7 mouse cellular contexts compared by ENCODE assay signal in genomic region chr6:99519052-99519451, GRCm38 (mm10). TPM values are rescaled to one million over a fixed set of nuclear protein-coding genes. Genes with fewer than 3 reads are reported as not detected.
DNase-seq lines count a peak whose midpoint lies in the region; ATAC-seq lines count a peak whose summit lies in the region.

No protein-coding gene starts in this region.

- no peaks in the 10 kb centered on the region for H3K27me3 ChIP-seq in lung, embryonic 15.5 days
- peaks cover 13% of the 10 kb centered on the region for H3K27me3 ChIP-seq in embryonic facial prominence, embryonic 13.5 days
- H3K27me3 ChIP-seq in intestine, embryonic 16.5 days (replicated peaks; ENCODE audit: control insufficient read depth, insufficient read depth, low read length): no peaks in the 10 kb centered on the region
- H3K27me3 ChIP-seq in stomach, embryonic 15.5 days (replicated peaks): no peaks in the 10 kb centered on the region

- DNase-seq in lung, postnatal 36 days: no peak
- DNase-seq in adrenal gland, postnatal 10 days: no peak

- H3K36me3 ChIP-seq in lung, embryonic 15.5 days: no peaks in the 10 kb centered on the region
- no peaks in the 10 kb centered on the region for H3K36me3 ChIP-seq in embryonic facial prominence, embryonic 13.5 days
- no peaks in the 10 kb centered on the region for H3K36me3 ChIP-seq in intestine, embryonic 16.5 days (ENCODE audit: control insufficient read depth, insufficient read depth, low read length)
- H3K36me3 ChIP-seq in stomach, embryonic 15.5 days: no peaks in the 10 kb centered on the region

- no peak overlapping the region for H3K27ac ChIP-seq in lung, embryonic 15.5 days
- H3K27ac ChIP-seq in embryonic facial prominence, embryonic 13.5 days: no peak overlapping the region
- no peak overlapping the region for H3K27ac ChIP-seq in intestine, embryonic 16.5 days (ENCODE audit: low read length)
- peak overlapping the region; percentile 100; the same call in 1 of the 2 replicates for H3K27ac ChIP-seq in stomach, embryonic 15.5 days

- WGBS in lung, embryonic 15.5 days: 40% methylated on average over 4 of the region's 4 CpGs
- whole genome bisulfite sequencing in embryonic facial prominence, embryonic 13.5 days: 24% methylated on average over 4 of the region's 4 CpGs
- 32% methylated on average over 4 of the region's 4 CpGs for WGBS in intestine, embryonic 16.5 days
- WGBS in stomach, embryonic 15.5 days: 33% methylated on average over 4 of the region's 4 CpGs

- no peak for ATAC-seq in lung, embryonic 15.5 days (ENCODE audit: borderline replicate concordance, extremely low read depth, low FRiP score, low TSS enrichment)
- ATAC-seq in embryonic facial prominence, embryonic 13.5 days (ENCODE audit: insufficient number of reproducible peaks, insufficient read depth, low FRiP score, low TSS enrichment, low read depth): no peak
- ATAC-seq in intestine, embryonic 16.5 days: no peak
- ATAC-seq in stomach, embryonic 15.5 days (ENCODE audit: insufficient read depth, low FRiP score, low read depth): no peak
- no peak for ATAC-seq in activated CD4-positive, CD25-positive, alpha-beta regulatory T cell, adult 4 months

- H3K9ac ChIP-seq in lung, embryonic 15.5 days: no peak overlapping the region
- H3K9ac ChIP-seq in embryonic facial prominence, embryonic 13.5 days: no peak overlapping the region
- H3K9ac ChIP-seq in intestine, embryonic 16.5 days (ENCODE audit: low read depth, low read length): no peak overlapping the region
- H3K9ac ChIP-seq in stomach, embryonic 15.5 days: no peak overlapping the region

- no peaks in the 10 kb centered on the region for H3K9me3 ChIP-seq in lung, embryonic 15.5 days
- H3K9me3 ChIP-seq in embryonic facial prominence, embryonic 13.5 days: no peaks in the 10 kb centered on the region
- no peaks in the 10 kb centered on the region for H3K9me3 ChIP-seq in intestine, embryonic 16.5 days (ENCODE audit: control insufficient read depth, low read length)
- H3K9me3 ChIP-seq in stomach, embryonic 15.5 days: no peaks in the 10 kb centered on the region

- peak overlapping the region; percentile 80 for H3K4me3 ChIP-seq in lung, embryonic 15.5 days
- no peak overlapping the region for H3K4me3 ChIP-seq in embryonic facial prominence, embryonic 13.5 days
- H3K4me3 ChIP-seq in intestine, embryonic 16.5 days (ENCODE audit: low read length): peak overlapping the region; percentile 5; the same call in 1 of the 2 replicates
- peak overlapping the region; percentile 24 for H3K4me3 ChIP-seq in stomach, embryonic 15.5 days (replicated peaks)

- peaks cover 16% of the 10 kb centered on the region for H3K4me1 ChIP-seq in lung, embryonic 15.5 days
- H3K4me1 ChIP-seq in embryonic facial prominence, embryonic 13.5 days: peaks cover 7% of the 10 kb centered on the region; the same call in 1 of the 2 replicates
- H3K4me1 ChIP-seq in intestine, embryonic 16.5 days (ENCODE audit: control insufficient read depth, insufficient read depth, low read length): no peaks in the 10 kb centered on the region
- H3K4me1 ChIP-seq in stomach, embryonic 15.5 days: 0 out of 2 replicates have a peak, but pooled peaks cover 4% of the 10 kb centered on the region

- H3K4me2 ChIP-seq in lung, embryonic 15.5 days: peak overlapping the region; percentile 84
- H3K4me2 ChIP-seq in embryonic facial prominence, embryonic 13.5 days: peak overlapping the region; percentile 36
- peak overlapping the region; percentile 79 for H3K4me2 ChIP-seq in intestine, embryonic 16.5 days (ENCODE audit: low read depth, low read length)
- H3K4me2 ChIP-seq in stomach, embryonic 15.5 days: peak overlapping the region; percentile 80

RNA-seq across cellular contexts. Expression of gene Foxp1, which starts 3.5 kb away (rescaled TPM):
- polyA plus RNA-seq in lung, embryonic 15.5 days (2015; fragmentation: Nextera tagmentation; extraction: Ambion mirVana): 95.4 and 109 TPM in 2 replicates
- polyA plus RNA-seq in embryonic facial prominence, embryonic 13.5 days (2015; fragmentation: Nextera tagmentation; extraction: Ambion mirVana): 66.7 TPM in 2 replicates
- 74.8 and 74.9 TPM in 2 replicates for polyA plus RNA-seq in intestine, embryonic 16.5 days (2015; fragmentation: Nextera tagmentation; extraction: Ambion mirVana)
- 105 and 122 TPM in 2 replicates for polyA plus RNA-seq in stomach, embryonic 15.5 days (2015; fragmentation: Nextera tagmentation; extraction: Ambion mirVana)
- total RNA-seq in adrenal gland, postnatal 10 days (2021): 10 to 100 TPM; 44.7 to 51.6 TPM
- polyA plus RNA-seq in activated CD4-positive, CD25-positive, alpha-beta regulatory T cell, adult 4 months (2017; shearing (Covaris generic)): 100 to 1,000 TPM; 210 to 217 TPM
